Mouse (Mus musculus) embryo, embryonic 11 days (tissue): Measurements from ENCODE around the gene Pdgfa.

Experiments used
- DNase-seq: peaks from one replicate; pipeline ENCODE4 v3.0.0-alpha.2; 2015

The Pdgfa gene

GRCm38 (mm10) chr5:138994786-138995720, 2.1 kb downstream of the Pdgfa start:
- peak; percentile 77 for DNase-seq

GRCm38 (mm10) chr5:138994108-138994785, 2.9 kb downstream of the Pdgfa start:
- peak; percentile 45 for DNase-seq

- peak; percentile 49 for DNase-seq
Measured at GRCm38 (mm10) chr5:138993371-138994107, 3.6 kb downstream of the Pdgfa start.

- DNase-seq, result peak; percentile 56
Measured at GRCm38 (mm10) chr5:138992611-138993370, 4.4 kb downstream of the Pdgfa start.

GRCm38 (mm10) chr5:138991734-138992133, 5.4 kb downstream of the Pdgfa start:
- DNase-seq, result peak; percentile 24

- no peak for DNase-seq
Measured at GRCm38 (mm10) chr5:138990659-138991380, 6.3 kb downstream of the Pdgfa start.

GRCm38 (mm10) chr5:138989567-138989966, 7.6 kb downstream of the Pdgfa start:
- no peak for DNase-seq

GRCm38 (mm10) chr5:138988764-138989163, 8.4 kb downstream of the Pdgfa start:
- no peak for DNase-seq

GRCm38 (mm10) chr5:138987994-138988393, 9.2 kb downstream of the Pdgfa start:
- no peak for DNase-seq

GRCm38 (mm10) chr5:138981921-138982320, 15.2 kb downstream of the Pdgfa start:
- no peak for DNase-seq

- DNase-seq, result no peak
Measured at GRCm38 (mm10) chr5:138980608-138981007, 16.6 kb downstream of the Pdgfa start.

- no peak for DNase-seq
Measured at GRCm38 (mm10) chr5:138979840-138980239, 17.3 kb downstream of the Pdgfa start.

- DNase-seq, result no peak
Measured at GRCm38 (mm10) chr5:138977759-138978158, 19.4 kb downstream of the Pdgfa start.

- no peak for DNase-seq
Measured at GRCm38 (mm10) chr5:138974911-138975485, 22.2 kb downstream of the Pdgfa start.

GRCm38 (mm10) chr5:138973480-138973879, 23.7 kb downstream of the Pdgfa start:
- DNase-seq, result no peak

GRCm38 (mm10) chr5:138971405-138971804, 25.8 kb downstream of the Pdgfa start:
- no peak for DNase-seq

GRCm38 (mm10) chr5:138970056-138970490, 27.1 kb downstream of the Pdgfa start:
- DNase-seq, result no peak

GRCm38 (mm10) chr5:138966033-138966724, 31.0 kb downstream of the Pdgfa start:
- no peak for DNase-seq

- DNase-seq, result no peak
Measured at GRCm38 (mm10) chr5:138965590-138965989, 31.6 kb downstream of the Pdgfa start.

- peak; percentile 41 for DNase-seq
Measured at GRCm38 (mm10) chr5:138956427-138956833, 40.7 kb downstream of the Pdgfa start.

GRCm38 (mm10) chr5:138953986-138954385, 43.2 kb downstream of the Pdgfa start:
- DNase-seq, result no peak
